Mouse (Mus musculus): Measurements from ENCODE around the gene Car11. TPM values are rescaled to one million over a fixed set of nuclear protein-coding genes. Genes with fewer than 3 reads are reported as not detected.

The Car11 gene
- total RNA-seq, 2 experiments from 2014 or later, result 209 to 228 TPM

DNA sequence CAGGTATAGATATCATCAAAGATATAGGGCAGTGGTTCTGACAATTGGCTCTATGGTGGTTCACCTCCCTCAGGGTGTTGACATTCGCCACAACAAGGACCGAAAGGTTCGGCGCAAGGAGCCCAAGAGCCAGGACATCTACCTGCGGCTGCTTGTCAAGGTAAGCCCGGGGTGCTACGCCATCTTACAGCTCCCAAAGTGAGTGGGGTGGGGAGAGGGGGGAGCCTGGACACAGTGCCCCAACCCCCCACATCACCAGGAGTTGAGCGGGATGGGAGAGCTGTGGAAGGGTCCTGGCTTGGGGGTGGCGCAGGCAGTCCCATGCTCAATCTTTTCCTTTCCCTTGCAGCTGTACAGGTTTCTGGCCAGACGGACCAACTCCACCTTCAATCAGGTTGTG is 19.5 kb downstream of the Car11 start:
- intact Hi-C loops (cut with DNase I), result no loop called here
- no peak for DNase-seq (ENCODE audit: low spot score in 2 of 2)

DNA sequence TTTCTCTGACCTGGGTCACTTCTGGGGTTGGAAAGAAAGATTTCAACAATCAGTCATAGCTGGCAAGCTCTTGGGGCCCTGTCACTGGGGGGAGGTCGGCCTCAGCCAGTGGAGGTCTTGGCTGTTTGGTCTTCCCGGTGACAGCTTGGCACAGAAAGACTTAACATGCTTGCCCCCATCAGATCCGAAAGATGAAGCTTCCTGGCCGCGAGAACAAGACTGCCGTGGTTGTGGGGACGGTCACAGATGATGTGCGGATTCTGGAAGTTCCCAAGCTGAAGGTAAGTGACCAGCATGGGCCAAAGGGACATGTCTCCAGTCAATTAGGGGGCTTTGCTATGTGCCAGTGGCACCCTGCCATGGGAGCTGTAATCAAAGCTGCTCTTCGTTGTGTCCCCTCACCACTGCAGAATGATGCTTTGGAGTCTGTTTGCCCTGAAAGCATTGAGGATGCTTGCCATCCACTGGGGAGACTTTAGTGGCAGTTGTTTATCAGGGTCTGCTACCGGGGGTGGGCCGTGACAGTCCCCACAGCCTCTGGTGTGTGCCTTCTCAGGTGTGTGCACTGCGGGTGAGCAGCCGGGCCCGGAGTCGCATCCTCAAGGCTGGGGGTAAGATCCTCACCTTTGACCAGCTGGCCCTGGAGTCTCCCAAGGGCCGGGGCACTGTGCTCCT is 20.2 kb downstream of the Car11 start:
- intact Hi-C loops (cut with DNase I), result no loop called here
- DNase-seq (ENCODE audit: low spot score in 2 of 2), result no peak

DNA sequence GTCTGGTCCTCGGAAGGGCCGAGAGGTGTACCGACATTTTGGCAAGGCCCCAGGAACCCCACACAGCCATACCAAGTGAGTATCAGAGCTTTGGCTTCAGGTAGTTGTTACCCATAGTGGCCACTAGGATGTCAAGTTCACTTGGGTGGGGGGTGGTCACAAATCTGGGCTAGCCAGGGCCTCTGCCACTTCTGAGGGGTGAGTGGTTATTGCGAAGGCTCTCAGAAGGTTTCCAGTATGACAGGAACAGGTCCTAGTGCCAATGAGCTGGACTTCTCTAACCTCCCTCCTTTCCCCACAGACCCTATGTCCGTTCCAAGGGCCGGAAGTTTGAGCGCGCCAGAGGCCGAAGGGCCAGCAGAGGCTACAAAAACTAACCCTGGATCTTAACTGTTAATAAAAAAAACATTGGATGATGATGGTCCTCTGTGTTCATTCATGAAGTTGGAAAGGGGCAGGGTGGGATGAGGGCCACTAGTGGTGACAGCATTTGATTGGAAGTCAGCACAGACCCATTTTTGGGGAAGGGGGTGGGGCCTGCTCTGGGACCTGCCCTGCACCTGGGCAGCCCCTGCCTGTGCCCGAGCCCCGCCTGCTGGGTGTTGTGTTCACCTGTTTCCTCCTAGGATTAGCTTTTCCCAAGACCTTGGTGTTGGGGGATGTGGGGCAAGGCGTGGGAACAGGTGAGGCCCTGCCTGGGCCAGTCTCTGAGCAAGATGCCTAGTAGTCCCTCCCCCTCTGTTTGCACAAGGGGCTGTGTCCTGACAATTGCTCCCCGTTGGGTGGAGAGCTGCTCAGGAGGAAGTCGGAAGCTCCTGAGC is 21.0 kb downstream of the Car11 start, which contains the start of gene Fam83e:
TSS of gene Fam83e (plus strand) at position 800 of the 821 bp plus-strand sequence.
- no peak for DNase-seq (ENCODE audit: low spot score in 2 of 2)
- intact Hi-C loops (cut with DNase I), result no loop called here

DNA sequence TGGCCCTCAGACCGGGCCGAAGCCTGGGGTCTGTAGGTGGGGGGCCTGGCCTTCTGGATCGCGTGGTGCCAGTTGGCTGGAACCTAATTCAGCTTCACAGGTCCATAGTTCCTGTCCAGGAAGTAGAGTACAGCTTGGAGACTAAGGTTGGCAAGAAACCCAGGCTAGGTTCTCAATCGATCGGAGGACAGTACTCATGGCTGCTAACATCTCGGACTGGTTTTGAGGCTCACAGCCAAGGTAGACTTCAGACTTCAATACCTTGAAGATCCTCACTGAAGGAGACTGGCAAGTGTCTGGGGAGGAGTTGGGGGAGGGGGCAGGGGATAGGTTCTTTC is 21.6 kb downstream of the Car11 start:
- intact Hi-C loops (cut with DNase I), result no loop called here
- DNase-seq (ENCODE audit: low spot score in 2 of 2), result no peak

DNA sequence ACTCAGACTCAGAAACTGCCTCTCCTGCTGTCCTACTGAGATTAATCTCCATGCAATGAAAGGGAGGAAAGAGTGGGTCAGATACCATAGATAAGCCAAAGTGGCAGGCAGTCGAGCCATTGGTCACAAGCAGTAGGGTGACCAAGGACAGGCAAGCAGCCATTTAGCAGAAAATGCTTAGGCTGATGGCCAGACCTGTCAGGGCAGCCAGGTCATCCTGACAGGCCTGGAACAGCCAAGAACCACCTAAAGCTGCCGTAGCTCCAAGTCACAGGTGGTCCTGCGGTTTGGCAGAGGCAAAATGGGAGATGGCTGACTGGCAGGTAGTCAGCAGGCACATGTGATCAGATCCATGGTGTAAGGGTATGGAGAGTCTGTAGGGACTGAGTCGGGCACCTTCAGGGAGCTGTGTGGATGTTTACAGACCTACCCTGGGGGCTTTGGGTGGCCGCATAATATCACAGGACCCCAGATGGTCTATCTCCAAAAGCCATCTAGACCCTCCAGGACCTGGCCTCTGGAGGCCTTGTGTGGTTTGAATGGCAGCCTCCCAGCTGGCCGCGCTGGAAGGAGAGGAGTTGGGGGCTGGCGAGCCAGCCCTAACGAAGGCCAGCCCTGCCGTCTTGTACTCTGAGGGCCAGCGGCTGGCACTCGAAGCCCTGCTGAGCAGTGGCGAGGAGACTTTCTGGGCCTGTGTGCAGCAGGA is 22.2 kb downstream of the Car11 start:
- intact Hi-C loops (cut with DNase I), result no loop called here
- no peak for DNase-seq (ENCODE audit: low spot score in 2 of 2)

DNA sequence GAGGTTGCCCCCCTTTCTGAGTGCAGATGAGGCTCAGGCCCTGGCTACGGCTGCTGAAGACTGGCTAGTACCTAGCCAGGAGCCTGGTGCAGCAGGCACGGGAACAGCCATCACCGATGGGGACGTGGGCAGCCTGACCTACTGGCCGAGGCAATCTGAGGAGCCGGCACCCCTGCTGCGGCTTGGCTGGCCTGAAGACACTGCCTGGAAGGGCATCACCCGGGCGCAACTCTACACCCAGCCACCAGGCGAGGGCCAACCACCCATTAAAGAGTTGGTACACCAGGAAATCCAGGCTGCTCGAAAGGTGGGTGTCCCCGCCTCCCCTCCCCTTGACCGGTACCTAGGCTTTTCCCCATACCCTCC is 22.7 kb downstream of the Car11 start:
- intact Hi-C loops (cut with DNase I), result no loop called here
- no peak for DNase-seq (ENCODE audit: low spot score in 2 of 2)

DNA sequence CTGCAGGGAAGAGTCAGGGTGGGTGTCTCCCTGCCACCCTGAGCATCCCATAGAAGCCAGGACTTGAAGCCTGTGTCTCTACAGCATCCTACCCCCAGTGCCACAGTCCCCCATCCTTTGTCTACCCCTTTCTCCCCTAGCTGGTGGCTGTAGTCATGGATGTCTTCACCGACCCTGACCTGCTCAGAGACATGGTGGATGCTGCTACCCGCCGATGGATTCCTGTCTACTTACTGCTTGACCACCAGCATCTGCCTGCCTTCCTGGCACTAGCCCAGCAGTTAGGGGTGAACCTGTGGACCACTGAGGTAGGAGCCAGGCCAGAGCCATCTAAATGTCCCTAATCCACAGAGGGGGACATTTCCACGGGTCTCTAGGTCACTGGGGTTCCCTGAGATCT is 23.7 kb downstream of the Car11 start:
- intact Hi-C loops (cut with DNase I), result no loop called here
- DNase-seq (ENCODE audit: low spot score in 2 of 2), result no peak

DNA sequence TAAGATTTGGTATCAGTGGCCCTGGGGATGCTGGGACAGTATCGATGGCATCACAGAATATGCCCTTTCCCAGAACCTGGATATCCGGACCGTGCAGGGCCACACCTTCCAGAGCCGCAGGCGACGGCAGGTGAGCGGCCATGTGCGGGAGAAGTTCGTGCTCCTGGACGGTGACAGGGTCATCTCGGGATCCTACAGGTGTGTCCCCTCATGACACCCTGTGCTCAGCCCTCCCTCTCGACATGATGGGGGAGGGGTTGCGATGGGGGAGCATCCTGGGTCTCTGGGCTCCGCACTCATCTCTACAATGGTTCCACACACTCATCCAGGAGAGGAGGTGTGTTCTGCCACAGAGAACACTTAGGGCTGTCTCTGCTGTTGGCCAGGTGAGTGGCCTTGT is 24.1 kb downstream of the Car11 start:
- DNase-seq (ENCODE audit: low spot score in 2 of 2), result no peak
- intact Hi-C loops (cut with DNase I), result no loop called here

DNA sequence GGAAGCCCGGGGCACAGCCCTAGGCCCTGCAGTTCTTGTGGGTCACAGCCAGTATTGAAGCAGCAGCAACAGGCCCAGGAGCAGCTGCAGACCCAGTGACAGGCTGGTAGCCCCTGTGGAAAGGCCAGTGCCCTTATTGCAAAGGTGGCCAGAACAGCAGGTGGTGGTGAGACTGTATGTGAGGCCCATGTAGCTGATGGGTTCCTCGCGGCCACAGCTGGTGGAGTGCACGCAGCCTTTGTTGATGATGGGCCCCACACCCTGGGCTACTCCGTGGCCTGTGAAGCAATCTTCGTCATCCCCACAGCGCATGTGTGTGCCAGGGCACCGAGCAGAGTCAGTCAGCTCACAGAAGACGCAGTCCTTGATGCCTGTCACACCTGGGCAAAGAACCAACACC is 25.5 kb downstream of the Car11 start:
- intact Hi-C loops (cut with DNase I), result no loop called here
- DNase-seq (ENCODE audit: low spot score in 2 of 2), result no peak

DNA sequence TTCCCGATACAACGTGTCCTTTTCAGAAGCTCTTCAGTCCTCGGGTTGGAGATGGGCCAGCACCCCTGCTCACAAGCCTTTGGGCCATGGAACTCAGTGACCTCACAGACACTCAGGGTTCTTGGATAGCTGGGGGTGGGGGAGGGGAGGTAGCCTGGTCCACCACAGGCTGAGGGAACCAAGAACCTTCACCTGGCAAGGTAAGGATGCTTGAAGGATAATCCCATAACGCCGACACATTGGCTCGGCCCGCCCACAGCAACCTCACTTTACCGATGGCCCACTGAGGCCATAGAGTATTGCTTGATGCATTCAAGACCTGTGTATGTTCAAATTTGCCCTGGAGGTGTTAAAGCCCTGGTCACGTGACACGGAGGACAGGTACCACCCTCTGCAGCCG is 26.1 kb downstream of the Car11 start, which contains the start of gene Spaca4:
TSS of gene Spaca4 (minus strand) at position 101 of the 400 bp plus-strand sequence.
- no peak for DNase-seq (ENCODE audit: low spot score in 2 of 2)
- intact Hi-C loops (cut with DNase I), result no loop called here

DNA sequence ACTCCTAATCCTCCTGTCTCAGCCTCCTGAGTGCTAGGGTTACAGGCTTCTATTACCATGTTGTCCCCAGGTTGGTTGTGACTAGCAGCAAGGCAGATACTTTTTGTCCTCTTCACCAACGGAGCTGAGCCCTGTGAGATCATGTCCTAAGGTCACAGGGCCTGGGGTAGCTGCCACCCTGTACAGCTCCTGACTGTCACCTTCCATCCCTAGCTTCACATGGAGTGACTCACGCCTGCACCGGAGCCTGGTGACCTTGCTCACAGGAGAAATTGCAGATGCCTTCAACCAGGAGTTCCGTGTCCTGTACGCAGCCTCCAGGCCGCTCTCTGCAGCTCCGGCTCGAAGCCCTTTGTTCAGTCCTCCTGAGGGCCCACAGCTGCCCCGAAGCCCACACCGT is 26.8 kb downstream of the Car11 start:
- DNase-seq (ENCODE audit: low spot score in 2 of 2), result no peak
- intact Hi-C loops (cut with DNase I), result no loop called here

DNA sequence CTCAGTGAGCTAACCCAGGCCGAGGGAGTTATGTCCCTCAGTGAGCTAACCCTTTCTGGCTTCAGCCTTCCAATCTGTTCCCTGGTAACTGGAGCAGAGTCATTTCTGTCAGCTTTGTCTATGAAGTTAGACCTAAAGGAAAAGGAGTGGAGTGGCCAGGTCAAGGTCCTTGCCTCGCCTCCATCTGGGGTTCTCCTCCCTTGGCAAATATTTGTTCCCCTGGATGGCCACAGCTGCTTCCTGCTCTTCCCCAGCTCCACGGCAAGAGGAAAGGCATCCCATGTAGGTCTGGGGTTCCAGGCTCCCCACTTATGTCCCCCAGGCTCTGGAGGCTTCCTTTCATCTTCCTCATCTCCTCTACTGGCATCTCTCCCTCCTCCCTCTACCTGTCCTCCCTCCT is 28.0 kb downstream of the Car11 start:
- DNase-seq (ENCODE audit: low spot score in 2 of 2), result no peak
- intact Hi-C loops (cut with DNase I), result no loop called here

DNA sequence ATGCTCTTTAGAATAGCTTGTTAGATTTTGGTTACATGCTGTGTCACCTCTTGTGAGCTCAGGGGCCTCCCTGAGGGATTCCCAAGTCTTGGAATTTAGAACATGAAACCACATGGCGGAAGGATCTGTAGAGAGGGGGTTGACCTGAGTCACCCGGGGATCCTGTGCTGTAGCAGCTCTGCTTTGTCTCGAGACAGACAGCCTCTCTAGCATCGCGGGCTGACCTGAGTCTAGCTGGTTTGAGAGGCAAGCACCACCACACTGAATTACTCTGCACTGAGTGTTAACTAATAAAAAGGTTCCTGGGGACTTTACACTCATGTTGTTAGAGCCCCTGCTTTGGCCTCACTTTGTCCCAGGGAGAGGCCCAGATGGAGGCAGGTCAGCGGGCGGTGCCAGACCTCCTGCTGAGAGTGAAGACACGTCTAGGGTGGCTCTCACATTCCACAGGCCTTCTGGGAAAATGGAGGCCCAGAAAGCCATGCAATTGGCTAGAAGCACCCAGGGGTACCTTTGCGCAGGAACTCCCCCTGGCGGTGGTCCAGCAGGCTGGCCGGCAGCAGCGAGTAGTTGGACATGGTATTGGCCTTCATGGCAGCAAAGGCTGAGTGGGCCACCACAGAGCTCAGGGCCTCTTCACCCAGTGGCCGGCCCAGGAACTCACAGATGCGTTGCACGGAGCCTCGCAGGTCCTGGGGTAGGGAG is 31.2 kb downstream of the Car11 start:
- intact Hi-C loops (cut with DNase I), result no loop called here
- no peak for DNase-seq (ENCODE audit: low spot score in 2 of 2)

DNA sequence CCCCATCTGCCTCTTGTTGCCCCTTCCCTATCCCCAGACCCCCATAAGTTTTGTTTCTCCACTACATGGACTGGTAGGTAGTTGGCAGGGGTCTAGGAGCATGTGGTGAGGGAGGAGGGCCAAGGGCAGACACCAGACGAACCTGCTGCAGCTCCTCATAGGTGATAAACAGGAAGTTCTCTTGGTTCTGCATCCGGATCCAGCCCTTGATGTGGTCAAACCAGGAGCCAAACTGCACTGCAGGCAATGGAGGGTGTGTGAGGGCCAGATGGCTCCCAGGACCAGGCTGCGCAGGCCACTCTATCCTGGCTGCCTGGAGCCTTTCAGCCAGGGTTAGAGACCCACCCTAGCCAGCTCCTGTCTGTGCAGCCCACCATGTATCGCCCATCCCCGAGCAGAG is 33.8 kb downstream of the Car11 start:
- no peak for DNase-seq (ENCODE audit: low spot score in 2 of 2)
- intact Hi-C loops (cut with DNase I), result no loop called here

DNA sequence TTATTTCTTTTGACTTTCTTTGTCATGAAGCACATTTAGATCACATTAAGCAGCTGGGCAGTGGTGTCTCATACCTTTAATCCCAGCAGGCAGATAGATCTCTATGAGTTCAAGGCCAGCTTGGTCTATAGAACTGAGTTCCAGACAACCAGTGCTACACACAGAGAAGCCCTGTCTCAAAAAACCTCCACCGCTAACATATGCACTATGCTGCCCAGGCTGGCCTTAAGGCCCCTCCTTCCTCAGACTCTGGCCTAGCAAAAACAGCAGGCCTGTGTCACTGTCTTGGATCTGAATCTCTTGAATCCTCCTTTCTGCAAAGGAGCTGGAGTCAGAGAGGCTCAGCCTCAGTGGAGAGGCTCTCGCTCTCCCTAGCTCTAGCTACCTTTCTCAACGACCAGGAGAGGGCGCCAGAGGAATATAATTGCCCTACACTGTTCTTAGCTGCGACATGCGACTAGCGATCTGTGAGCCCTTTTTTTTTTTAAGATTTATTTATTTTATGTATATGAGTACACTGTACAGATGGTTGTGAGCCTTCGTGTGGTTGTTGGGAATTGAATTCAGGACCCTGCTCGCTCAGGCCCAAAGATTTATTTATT is 39.6 kb downstream of the Car11 start:
- intact Hi-C loops (cut with DNase I), result loop anchor here (1.0 to 5.0 kb wide), 3 partner anchors 61 to 268 kb away; no protein-coding TSS in a partner anchor
- DNase-seq (ENCODE audit: low spot score in 2 of 2), result peak; percentile 63 to 84

DNA sequence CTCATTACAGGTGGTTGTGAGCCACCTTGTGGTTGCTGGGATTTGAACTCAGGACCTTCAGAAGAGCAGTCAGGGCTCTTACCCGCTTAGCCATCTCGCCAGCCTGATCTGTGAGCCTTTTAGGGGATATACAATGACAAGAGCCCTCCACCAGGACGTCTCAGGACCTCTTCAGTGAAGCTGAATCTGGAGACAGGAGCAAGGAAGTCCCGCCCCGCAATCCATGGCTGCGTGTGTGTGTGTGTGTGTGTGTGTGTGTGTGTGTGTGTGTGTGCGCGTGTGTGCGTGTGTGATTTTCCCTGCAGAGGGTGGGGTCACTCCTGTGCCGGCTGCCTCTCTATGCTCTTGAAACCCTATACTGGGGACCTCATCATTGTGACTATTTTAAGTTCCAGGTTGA is 40.2 kb downstream of the Car11 start:
- intact Hi-C loops (cut with DNase I), result loop anchor here (1.0 to 5.0 kb wide), 3 partner anchors 60 to 267 kb away; no protein-coding TSS in a partner anchor
- DNase-seq (ENCODE audit: low spot score in 2 of 2), result no peak

DNA sequence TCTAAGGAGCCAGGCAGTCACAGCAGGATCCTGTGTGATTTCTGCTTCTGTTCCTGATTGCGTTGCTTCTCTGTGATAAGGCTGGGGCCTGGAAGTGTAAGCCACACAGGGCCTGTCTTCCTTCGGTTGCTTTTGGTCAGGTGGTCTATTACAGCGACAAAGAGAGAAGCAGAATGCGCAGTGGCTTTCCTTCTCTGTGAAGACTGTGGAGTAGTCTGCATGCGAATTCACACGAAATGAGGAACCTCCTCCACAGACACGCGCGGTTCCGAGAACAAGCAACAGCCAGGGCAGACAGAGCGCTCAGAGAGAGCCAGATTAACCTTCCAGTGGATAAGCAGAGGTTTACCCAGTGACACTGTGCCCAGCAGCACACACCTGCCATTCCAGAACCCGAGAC is 41.7 kb downstream of the Car11 start:
- intact Hi-C loops (cut with DNase I), result no loop called here
- peak in 1 of 2 experiments; percentile 35 for DNase-seq (ENCODE audit: low spot score in 2 of 2)

DNA sequence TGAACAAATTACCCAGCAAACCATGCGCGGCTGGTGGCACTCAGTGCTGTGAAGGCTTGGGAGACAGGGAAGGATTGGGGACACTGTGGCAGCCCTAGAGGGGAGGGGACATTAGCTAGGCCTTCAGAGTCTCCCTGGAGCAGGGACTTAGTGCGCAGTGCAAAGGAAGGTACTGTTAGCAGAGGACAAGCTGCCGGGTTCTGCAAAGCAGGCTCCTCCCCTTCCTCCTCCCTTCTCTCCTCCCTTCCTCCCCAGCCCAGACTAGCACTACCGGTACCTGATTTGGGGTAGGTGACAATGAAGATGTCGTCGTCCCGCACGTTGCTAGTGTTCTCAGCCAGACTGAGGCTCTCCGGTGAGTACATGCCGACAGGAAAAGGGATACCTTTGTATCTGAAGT is 42.1 kb downstream of the Car11 start:
- peak; percentile 32 to 56 for DNase-seq (ENCODE audit: low spot score in 2 of 2)
- intact Hi-C loops (cut with DNase I), result loop anchor here (1.0 kb wide), 1 partner anchor 43 kb away; the partner anchor contains the start of gene Sult2b1

DNA sequence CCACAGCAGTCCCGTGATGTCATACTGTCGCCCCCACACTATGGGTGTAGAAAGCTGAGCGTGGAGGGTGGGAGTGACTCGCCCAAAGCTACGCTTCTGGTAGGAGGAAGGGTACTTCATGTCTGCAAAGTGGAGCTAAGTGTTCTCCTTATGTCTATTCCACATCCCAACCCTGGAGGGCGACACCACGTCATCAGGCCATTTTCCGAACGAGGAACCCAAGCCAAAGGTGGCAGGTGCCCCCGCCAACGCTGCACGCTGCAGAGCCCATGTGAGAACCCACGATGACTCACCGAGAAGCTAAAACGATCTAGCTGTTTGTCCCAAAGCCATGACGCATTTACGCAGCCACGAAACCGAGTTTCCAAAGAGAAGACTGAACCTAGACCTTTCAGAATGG is 42.7 kb downstream of the Car11 start:
- peak; percentile 84 to 88 for DNase-seq (ENCODE audit: low spot score in 2 of 2)
- intact Hi-C loops (cut with DNase I), result loop anchor here (1.0 kb wide), 1 partner anchor 42 kb away; the partner anchor contains the start of gene Sult2b1
